Mouse (Mus musculus) liver, embryonic 14.5 days (tissue): Measurements from ENCODE around the gene Ehbp1. TPM values are rescaled to one million over a fixed set of nuclear protein-coding genes. Genes with fewer than 3 reads are reported as not detected.

Experiments
- ATAC-seq: fragments of 200-750 bp; cut with Nextera tagmentation; 2 replicates; pipeline ENCODE4 v1.8.0; 2017; ENCODE audit warnings: moderate number of reproducible peaks, mild to moderate bottlenecking, moderate library complexity; ENCODE audit not compliant: insufficient read depth
- DNase-seq, 3 experiments: peaks; one replicate each; pipeline ENCODE4 v3.0.0-alpha.2; 2012 to 2013; ENCODE audit warnings: low read depth in 3 of 3, low spot score in 3 of 3
- H3K27ac ChIP-seq: fragments of 300-500 bp; sonication (generic); 2 replicates; pipeline ENCODE4 v1.5.1; 2014; ENCODE audit warnings: moderate library complexity, mild to moderate bottlenecking, control low read depth, inconsistent platforms
- H3K27me3 ChIP-seq: fragments of 300-500 bp; sonication (generic); 2 replicates; pipeline ENCODE4 v1.6.1; 2014; ENCODE audit warnings: mild to moderate bottlenecking, low read length, moderate library complexity; ENCODE audit not compliant: control insufficient read depth, insufficient read depth
- H3K36me3 ChIP-seq: fragments of 300-500 bp; sonication (generic); replicated peaks from 2 replicates; pipeline ENCODE4 v1.6.1; 2014; ENCODE audit warnings: low read depth; ENCODE audit not compliant: control insufficient read depth, insufficient read depth
- H3K4me1 ChIP-seq, 2 experiments: fragments of 200-500 bp in 1 of 2; fragments of 300-500 bp in 1 of 2; sonication (generic) in 1 of 2; replicated peaks; 2 replicates each; pipeline ENCODE4 v1.6.1; 2012 to 2014; ENCODE audit warnings: antibody characterized with exemption in 1 of 2, inconsistent platforms in 1 of 2, low read length in 1 of 2; ENCODE audit not compliant: control insufficient read depth in 2 of 2, insufficient read depth in 2 of 2
- H3K4me2 ChIP-seq: fragments of 300-500 bp; sonication (generic); 2 replicates; pipeline ENCODE4 v1.6.1; 2014; ENCODE audit warnings: low read depth, mild to moderate bottlenecking, control low read depth, moderate library complexity
- H3K4me3 ChIP-seq, 2 experiments: fragments of 200-500 bp in 1 of 2; fragments of 300-500 bp in 1 of 2; sonication (generic) in 1 of 2; 2 replicates each; pipeline ENCODE4 v1.5.1; 2012 to 2014; ENCODE audit warnings: low read depth in 2 of 2, low read length in 2 of 2, mild to moderate bottlenecking in 2 of 2, control low read depth in 1 of 2, inconsistent platforms in 1 of 2, moderate library complexity in 1 of 2; ENCODE audit not compliant: insufficient read depth in 1 of 2
- H3K9ac ChIP-seq: fragments of 300-500 bp; sonication (generic); replicated peaks from 2 replicates; pipeline ENCODE4 v1.6.1; 2014; ENCODE audit warnings: mild to moderate bottlenecking, control low read depth, moderate library complexity
- H3K9me3 ChIP-seq: fragments of 300-500 bp; sonication (generic); 2 replicates; pipeline ENCODE4 v1.6.1; 2016; ENCODE audit warnings: low read length, mixed read lengths; ENCODE audit not compliant: control insufficient read depth
- CTCF ChIP-seq: IDR thresholded peaks from 2 replicates; pipeline ENCODE4 v1.5.1; 2016; ENCODE audit warnings: antibody characterized with exemption, low read depth, control low read depth
- EP300 ChIP-seq: IDR thresholded peaks from 2 replicates; pipeline ENCODE4 v1.6.1; 2016; ENCODE audit warnings: antibody characterized with exemption, low read depth
- WGBS: fragments of 180-500 bp; shearing (Covaris S2); extraction: QIAGEN DNeasy Blood & Tissue Kit; methylation state at CpG from one replicate; pipeline ENCODE4 v1.1.7; 2014; ENCODE audit not compliant: insufficient replicate concordance; 5-methylcytosine and 5-hydroxymethylcytosine counted together
- polyA plus RNA-seq, 2 experiments: library from polyadenylated mRNA; depleted of rRNA in 1 of 2; stranded (reverse) in 1 of 2; unstranded in 1 of 2; fragments of >200 nt; fragmentation: Nextera tagmentation in 1 of 2; extraction: Ambion mirVana in 1 of 2; gene quantifications; 2 replicates each; pipeline versions ENCODE4 v1.2.1 to v1.2.3; 2012 to 2014

Ehbp1 gene
- polyA plus RNA-seq, 2 experiments = 1.7 to 3.3 TPM

DNA sequence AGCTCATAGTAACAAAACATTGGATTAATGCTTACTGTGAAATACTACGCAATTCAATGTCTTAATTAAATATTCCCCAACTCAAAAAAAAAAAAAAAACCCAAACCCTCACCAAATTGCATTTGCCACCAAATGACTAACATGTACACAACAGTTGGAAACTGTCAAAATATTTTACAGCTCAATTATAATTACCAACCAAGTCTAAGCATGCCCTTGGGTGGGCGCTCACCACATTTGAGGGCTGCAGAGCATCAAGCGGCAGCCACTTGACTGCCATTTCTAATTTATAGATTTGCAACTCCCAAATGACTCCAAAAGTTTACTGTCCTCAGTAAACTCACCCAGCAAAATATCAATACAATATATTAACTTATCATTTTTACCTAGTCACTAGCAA, 229.9 kb downstream of the Ehbp1 start:
- Histone ChIP-seq H3K4me2 (no peak overlapping the region), H3K9ac (no peak overlapping the region), H3K27ac (no peak overlapping the region), H3K4me3 (no peak overlapping the region), H3K9me3 (no peaks in the 10 kb centered on the region), H3K4me1 (no peaks in the 10 kb centered on the region), H3K27me3 (no peaks in the 10 kb centered on the region), H3K36me3 (no peaks in the 10 kb centered on the region)
- WGBS = 77% methylated on average over 3 of the region's 3 CpGs
- ATAC-seq = no peak
- no peak for DNase-seq
- no peak for TF ChIP-seq CTCF
- no peak for TF ChIP-seq EP300

DNA sequence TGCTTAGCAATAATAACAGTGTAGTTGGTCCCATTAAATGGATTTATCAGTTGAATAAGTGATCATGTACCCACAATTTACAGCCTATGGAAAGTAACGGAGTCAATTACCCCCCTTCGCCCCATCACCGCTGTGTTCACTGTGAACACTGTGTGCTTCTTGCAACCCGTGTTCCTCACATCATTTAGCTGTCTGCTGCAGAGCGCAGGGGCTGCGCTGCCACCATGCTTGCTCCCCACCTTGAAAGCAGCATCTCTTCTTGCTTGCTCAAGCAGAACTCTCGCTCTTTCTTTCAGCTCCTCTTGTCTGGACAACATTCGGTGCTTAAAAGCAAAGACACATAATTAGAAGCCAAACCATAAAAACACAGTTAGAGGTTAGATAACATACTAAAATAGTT, 252.7 kb downstream of the Ehbp1 start:
- no peaks in the 10 kb centered on the region for H3K4me1 ChIP-seq
- TF ChIP-seq CTCF (no peak), EP300 (no peak)
- no peak overlapping the region for H3K27ac ChIP-seq
- no peaks in the 10 kb centered on the region for H3K27me3 ChIP-seq
- 85% methylated on average over 8 of the region's 8 CpGs for WGBS
- H3K36me3 ChIP-seq = no peaks in the 10 kb centered on the region
- DNase-seq = no peak
- ATAC-seq = no peak
- no peaks in the 10 kb centered on the region for H3K9me3 ChIP-seq
- no peak overlapping the region for H3K4me3 ChIP-seq
- no peak overlapping the region for H3K9ac ChIP-seq
- H3K4me2 ChIP-seq = no peak overlapping the region

DNA sequence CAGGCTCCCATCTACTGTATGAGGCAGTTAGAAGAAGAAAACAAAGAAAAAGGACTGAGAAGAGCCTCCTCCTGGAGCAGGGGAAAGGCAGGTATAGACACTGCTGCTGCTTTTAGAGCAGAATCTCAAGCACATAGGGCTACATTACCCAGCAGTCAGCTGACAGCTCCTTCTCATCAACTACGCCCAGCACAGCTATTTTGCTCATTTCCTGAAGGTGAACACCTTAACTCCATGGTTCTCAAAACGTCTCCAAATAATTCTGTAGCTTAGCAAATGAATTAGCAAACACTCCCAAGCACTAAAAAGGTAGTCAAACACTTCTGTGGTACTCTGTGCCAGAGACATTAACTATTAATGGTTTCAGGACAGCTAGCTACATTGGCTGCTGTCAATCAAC, 278.7 kb downstream of the Ehbp1 start:
- H3K9me3 ChIP-seq = no peaks in the 10 kb centered on the region
- no peaks in the 10 kb centered on the region for H3K27me3 ChIP-seq
- TF ChIP-seq EP300 (no peak), CTCF (no peak)
- no peaks in the 10 kb centered on the region for H3K4me1 ChIP-seq
- no peak overlapping the region for H3K27ac ChIP-seq
- H3K36me3 ChIP-seq = no peaks in the 10 kb centered on the region
- H3K9ac ChIP-seq = no peak overlapping the region
- H3K4me2 ChIP-seq = no peak overlapping the region
- 55% methylated on average over 2 of the region's 2 CpGs for WGBS
- H3K4me3 ChIP-seq = no peak overlapping the region
- DNase-seq = no peak
- ATAC-seq = no peak

DNA sequence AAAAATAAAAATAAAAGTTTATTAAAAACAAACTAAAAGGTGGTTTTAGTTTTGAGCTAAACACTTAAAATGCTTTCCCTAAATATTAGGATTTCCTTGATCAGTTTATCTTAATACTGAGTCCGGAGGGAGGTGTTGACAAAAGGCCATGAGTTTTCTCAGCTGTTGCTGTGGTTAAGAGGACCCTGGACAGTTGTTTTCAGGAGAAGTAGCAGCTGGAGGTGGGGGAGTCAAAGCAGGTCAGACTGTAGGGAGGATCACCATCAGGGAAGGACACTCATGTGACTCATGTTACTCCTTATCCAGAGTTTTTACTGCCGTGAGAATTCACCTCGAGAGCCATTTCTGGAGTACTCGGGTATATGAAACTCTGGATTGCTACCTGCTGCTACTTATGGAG, 280.4 kb downstream of the Ehbp1 start:
- WGBS = 79% methylated on average over 4 of the region's 4 CpGs

DNA sequence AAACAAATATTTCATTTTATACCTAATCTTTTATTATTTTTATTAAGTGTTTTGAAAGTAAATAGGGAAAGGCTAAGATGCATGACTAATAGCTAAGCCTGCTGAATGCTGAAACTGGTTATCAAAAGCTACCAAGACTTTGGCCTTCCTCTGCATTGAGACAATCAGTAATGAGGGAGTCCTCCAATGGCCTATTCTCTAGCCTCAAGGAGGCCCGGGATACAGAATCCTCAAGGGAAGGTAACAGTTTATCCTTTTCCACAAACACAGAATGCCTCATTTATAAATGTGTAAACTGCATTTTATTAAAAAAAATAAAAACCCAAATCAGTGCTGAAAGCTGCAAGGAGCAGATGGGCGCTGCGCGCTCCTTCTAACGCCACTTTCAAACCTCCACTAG, 284.6 kb downstream of the Ehbp1 start:
- no peak overlapping the region for H3K4me2 ChIP-seq
- H3K9ac ChIP-seq = no peak overlapping the region
- H3K4me1 ChIP-seq = no peaks in the 10 kb centered on the region
- no peaks in the 10 kb centered on the region for H3K36me3 ChIP-seq
- TF ChIP-seq CTCF = no peak
- TF ChIP-seq EP300 = no peak
- WGBS = 92% methylated on average over 5 of the region's 5 CpGs
- no peak overlapping the region for H3K27ac ChIP-seq
- no peak overlapping the region for H3K4me3 ChIP-seq
- no peaks in the 10 kb centered on the region for H3K27me3 ChIP-seq
- DNase-seq (no peak), ATAC-seq (no peak)
- H3K9me3 ChIP-seq = no peaks in the 10 kb centered on the region

More for the DNA sequence above, 280.4 kb downstream of the Ehbp1 start:
- Histone ChIP-seq H3K9me3 (no peaks in the 10 kb centered on the region), H3K9ac (no peak overlapping the region), H3K36me3 (no peaks in the 10 kb centered on the region), H3K27me3 (no peaks in the 10 kb centered on the region), H3K4me2 (no peak overlapping the region), H3K27ac (no peak overlapping the region), H3K4me1 (no peaks in the 10 kb centered on the region), H3K4me3 (no peak overlapping the region)
- no peak for TF ChIP-seq CTCF
- DNase-seq = no peak
- no peak for ATAC-seq
